Mouse (Mus musculus) splenic B cell, adult 2 months (primary cell): ENCODE measurements around the gene Fmo3.

Experiments
- DNase-seq: peaks from one replicate; pipeline ENCODE4 v3.0.0-alpha.2; 2011; ENCODE audit warnings: low read depth, low spot score
- H3K27me3 ChIP-seq: 2 replicates; pipeline ENCODE4 v1.6.1; 2012; ENCODE audit warnings: mild to moderate bottlenecking, low read length, moderate library complexity, mixed read lengths; ENCODE audit not compliant: control insufficient read depth, poor library complexity, insufficient read depth, severe bottlenecking
- H3K36me3 ChIP-seq: 2 replicates; pipeline ENCODE4 v1.6.1; 2012; ENCODE audit warnings: mild to moderate bottlenecking, low read length, moderate library complexity, mixed read lengths; ENCODE audit not compliant: control insufficient read depth, poor library complexity, insufficient read depth, severe bottlenecking

Fmo3 gene

DNA sequence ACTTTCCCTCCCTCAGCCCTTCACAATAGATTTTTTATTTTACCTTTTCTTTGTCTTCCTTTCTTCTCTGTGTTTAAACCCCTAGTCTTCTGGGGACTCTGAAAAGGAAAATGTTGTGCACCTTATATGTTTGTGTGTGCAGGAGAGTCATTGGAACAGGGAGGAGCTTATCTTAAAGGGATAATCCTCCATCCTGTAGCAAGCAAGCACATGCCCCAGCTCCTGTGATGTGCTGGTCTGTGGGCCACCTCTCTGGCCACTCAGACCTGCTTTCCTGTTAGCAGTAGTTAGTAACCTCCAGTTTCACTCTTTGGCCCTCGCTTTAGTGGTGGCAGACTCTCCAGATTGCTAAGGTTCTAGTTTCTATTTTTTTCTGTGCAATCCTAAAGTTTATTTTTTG, at the start of gene Fmo3:
TSS of gene Fmo3 (minus strand) at position 101 of the 400 bp plus-strand sequence.
- H3K27me3 ChIP-seq, result no peaks in the 10 kb centered on the region
- DNase-seq, result no peak
- no peaks in the 10 kb centered on the region for H3K36me3 ChIP-seq

- Histone ChIP-seq H3K27me3 (no peaks in the 10 kb centered on the region), H3K36me3 (no peaks in the 10 kb centered on the region)
- DNase-seq, result no peak
These were observed 38.7 kb upstream of the Fmo3 start for GRCm38 (mm10) chr1:163023075-163023474.

GRCm38 (mm10) chr1:163009220-163009619, 24.9 kb upstream of the Fmo3 start:
- no peaks in the 10 kb centered on the region for H3K27me3 ChIP-seq
- no peak for DNase-seq
- no peaks in the 10 kb centered on the region for H3K36me3 ChIP-seq

DNA sequence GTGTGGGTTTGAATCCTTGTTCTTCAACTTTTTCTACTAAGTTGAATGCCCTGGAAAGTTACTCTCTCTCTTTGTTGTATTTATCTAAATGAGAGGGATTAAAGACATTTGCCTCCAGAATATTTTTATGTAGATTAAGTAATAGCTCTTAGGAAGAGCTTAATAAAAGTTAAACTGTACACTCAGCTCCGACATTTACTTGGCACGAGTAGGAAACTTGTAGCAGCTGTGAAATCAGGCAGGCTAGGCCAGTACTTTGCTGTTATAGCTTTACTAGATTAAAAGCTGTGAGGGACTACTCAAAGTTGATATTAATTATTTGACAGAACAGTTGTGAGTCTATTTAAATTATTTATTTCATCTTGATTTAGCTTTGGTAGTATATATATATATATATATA, 19.2 kb upstream of the Fmo3 start:
- no peaks in the 10 kb centered on the region for H3K27me3 ChIP-seq
- H3K36me3 ChIP-seq, result no peaks in the 10 kb centered on the region
- DNase-seq, result no peak

DNA sequence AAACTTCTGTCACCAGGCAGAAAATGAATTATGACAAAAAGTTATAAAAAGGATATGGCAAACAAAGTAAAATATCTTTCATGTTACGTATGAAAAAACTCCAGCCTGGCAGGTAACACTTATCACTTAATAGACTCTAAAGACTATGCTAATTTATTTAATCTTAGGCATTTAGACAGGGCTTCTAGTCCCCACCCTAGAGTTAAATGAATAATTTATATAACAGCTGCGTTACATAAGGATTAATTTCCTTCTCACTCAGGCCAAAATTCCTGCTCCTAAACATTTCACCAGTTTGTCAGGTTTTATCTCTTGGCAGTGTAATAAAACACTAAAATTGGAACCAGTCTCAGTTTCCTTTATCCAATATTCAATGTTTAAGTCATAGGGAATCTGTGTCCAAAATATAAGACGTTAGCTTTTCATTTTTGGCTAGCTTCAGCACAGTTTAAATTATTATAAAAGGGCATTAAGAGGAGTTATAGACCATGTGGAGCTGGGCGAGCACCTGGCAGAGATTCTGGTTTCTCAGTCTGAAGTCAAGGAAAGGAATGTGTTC, 17.0 kb upstream of the Fmo3 start:
- Histone ChIP-seq H3K36me3 (no peaks in the 10 kb centered on the region), H3K27me3 (no peaks in the 10 kb centered on the region)
- no peak for DNase-seq

DNA sequence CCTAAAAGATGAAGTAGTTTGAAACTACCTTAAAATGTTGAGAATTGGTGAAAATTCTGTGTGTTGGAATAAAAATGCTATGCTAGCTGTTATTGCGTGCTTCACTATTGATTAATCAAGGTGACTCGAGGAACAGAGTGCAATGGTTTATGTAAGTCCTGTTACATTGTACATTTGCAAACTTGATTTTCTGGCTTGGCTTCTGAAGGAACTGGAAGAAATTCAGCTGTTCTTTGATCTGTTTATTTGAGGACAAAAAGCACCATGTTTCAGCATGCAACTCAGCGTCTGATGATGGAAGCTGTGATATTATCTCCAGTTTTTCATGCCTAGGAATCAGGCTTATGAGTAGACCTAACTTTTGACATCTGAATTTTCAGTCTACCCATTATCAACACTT, 3.2 kb upstream of the Fmo3 start:
- H3K36me3 ChIP-seq, result no peaks in the 10 kb centered on the region
- H3K27me3 ChIP-seq, result no peaks in the 10 kb centered on the region
- DNase-seq, result no peak

DNA sequence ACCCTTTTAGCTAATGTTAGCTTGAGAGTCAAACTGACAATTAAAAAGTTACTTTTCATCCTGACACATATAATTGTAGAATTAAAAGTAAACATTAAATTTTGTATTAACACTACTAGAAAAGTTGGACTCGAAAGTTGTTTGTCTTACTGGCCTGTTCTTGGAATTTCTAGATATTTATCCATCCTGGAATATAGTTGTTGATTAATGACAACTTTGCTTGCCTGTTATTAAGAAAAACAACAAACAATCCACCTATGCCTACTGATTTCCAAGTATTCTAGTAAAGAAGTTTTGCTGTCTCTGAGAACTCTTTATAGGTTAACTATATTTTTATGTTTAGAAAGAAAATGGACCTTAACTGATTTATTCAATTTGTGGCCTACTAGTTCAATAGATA, 2.4 kb upstream of the Fmo3 start:
- no peaks in the 10 kb centered on the region for H3K36me3 ChIP-seq
- no peak for DNase-seq
- no peaks in the 10 kb centered on the region for H3K27me3 ChIP-seq

DNA sequence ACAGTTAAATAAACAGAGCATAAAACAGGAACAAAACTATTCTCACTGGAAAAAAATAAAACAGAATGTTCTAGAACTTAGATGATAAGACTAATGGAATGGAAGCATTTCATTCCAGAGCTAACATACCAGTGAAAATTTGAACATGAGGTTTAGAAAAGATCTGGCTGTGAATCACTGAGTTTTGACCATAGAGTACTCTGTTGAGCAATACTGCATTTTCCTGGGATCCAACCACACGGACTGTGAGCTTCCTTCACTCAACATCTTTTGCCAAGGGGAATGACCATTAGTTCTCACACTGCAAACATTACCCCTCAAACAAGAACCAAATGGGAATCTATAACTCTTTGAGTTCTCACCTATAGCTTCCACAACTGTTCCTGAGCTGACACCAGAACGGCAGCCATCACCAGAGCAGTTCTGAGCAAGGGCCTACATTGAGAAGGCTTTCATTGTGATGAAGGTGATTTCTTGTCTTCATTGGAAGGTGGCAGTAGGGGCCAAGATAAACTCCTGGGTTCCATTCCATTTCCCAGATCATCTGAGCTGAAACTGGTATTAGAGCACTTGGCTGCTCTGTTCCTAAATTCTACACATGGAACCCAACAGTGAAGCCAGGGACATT, 1.9 kb upstream of the Fmo3 start:
- no peaks in the 10 kb centered on the region for H3K27me3 ChIP-seq
- DNase-seq, result no peak
- H3K36me3 ChIP-seq, result no peaks in the 10 kb centered on the region

DNA sequence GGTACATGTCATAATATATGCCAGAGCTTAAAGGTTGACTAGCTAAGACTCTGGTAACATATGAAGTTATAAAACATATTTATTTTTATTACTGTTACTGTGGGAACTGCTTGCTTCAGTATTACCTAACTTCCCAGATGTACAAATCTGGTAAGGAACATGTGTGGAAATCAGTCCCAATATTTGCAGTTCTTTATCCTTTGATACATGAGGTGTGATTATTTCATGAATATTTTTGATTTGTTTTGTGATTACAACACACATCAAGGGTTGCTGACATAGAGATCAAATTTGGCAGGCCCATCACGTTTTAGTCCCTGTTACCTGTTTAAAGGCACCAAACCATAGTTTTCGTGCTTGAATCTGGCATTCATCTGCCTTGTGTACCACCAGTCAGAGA, 20.8 kb downstream of the Fmo3 start:
- DNase-seq, result no peak
- H3K27me3 ChIP-seq, result no peaks in the 10 kb centered on the region
- H3K36me3 ChIP-seq, result no peaks in the 10 kb centered on the region

- no peaks in the 10 kb centered on the region for H3K27me3 ChIP-seq
- no peaks in the 10 kb centered on the region for H3K36me3 ChIP-seq
- DNase-seq, result no peak
These were observed 26.9 kb downstream of the Fmo3 start for GRCm38 (mm10) chr1:162957422-162957821.

GRCm38 (mm10) chr1:162953079-162953478, 31.2 kb downstream of the Fmo3 start:
- Histone ChIP-seq H3K36me3 (no peaks in the 10 kb centered on the region), H3K27me3 (no peaks in the 10 kb centered on the region)
- DNase-seq, result no peak

GRCm38 (mm10) chr1:162949763-162950162, 34.6 kb downstream of the Fmo3 start:
- H3K27me3 ChIP-seq, result no peaks in the 10 kb centered on the region
- DNase-seq, result no peak
- H3K36me3 ChIP-seq, result no peaks in the 10 kb centered on the region

GRCm38 (mm10) chr1:162947934-162948333, 36.4 kb downstream of the Fmo3 start:
- no peak for DNase-seq
- H3K36me3 ChIP-seq, result no peaks in the 10 kb centered on the region
- no peaks in the 10 kb centered on the region for H3K27me3 ChIP-seq

GRCm38 (mm10) chr1:162946837-162947558, 37.3 kb downstream of the Fmo3 start:
- no peaks in the 10 kb centered on the region for H3K27me3 ChIP-seq
- DNase-seq, result no peak
- no peaks in the 10 kb centered on the region for H3K36me3 ChIP-seq

GRCm38 (mm10) chr1:162943700-162944099, 40.6 kb downstream of the Fmo3 start:
- no peak for DNase-seq
- H3K27me3 ChIP-seq, result no peaks in the 10 kb centered on the region
- no peaks in the 10 kb centered on the region for H3K36me3 ChIP-seq
